Mouse (Mus musculus) limb, embryonic 13.5 days (tissue): Measurements from ENCODE around the gene Esrrg. TPM values are rescaled to one million over a fixed set of nuclear protein-coding genes. Genes with fewer than 3 reads are reported as not detected.

ENCODE experiments used
- ATAC-seq: fragments of 200-750 bp; cut with Nextera tagmentation; 2 replicates; pipeline ENCODE4 v1.8.0; 2017; ENCODE audit warnings: low read depth, moderate number of reproducible peaks, moderate TSS enrichment; ENCODE audit not compliant: low FRiP score
- H3K27ac ChIP-seq: fragments of 300-500 bp; sonication (generic); 2 replicates; pipeline ENCODE4 v1.5.1; 2015; ENCODE audit warnings: inconsistent platforms, mild to moderate bottlenecking, moderate library complexity
- H3K27me3 ChIP-seq: fragments of 300-500 bp; sonication (generic); 2 replicates; pipeline ENCODE4 v1.6.1; 2015; ENCODE audit warnings: mild to moderate bottlenecking, inconsistent platforms
- H3K36me3 ChIP-seq: fragments of 300-500 bp; sonication (generic); 2 replicates; pipeline ENCODE4 v1.6.1; 2015; ENCODE audit warnings: inconsistent platforms, mild to moderate bottlenecking, moderate library complexity
- H3K4me1 ChIP-seq: fragments of 300-500 bp; sonication (generic); 2 replicates; pipeline ENCODE4 v1.6.1; 2015; ENCODE audit warnings: inconsistent platforms
- H3K4me2 ChIP-seq: fragments of 300-500 bp; sonication (generic); replicated peaks from 2 replicates; pipeline ENCODE4 v1.6.1; 2015; ENCODE audit warnings: inconsistent platforms, mild to moderate bottlenecking, moderate library complexity
- H3K4me3 ChIP-seq: fragments of 300-500 bp; sonication (generic); 2 replicates; pipeline ENCODE4 v1.5.1; 2015; ENCODE audit warnings: moderate library complexity, mild to moderate bottlenecking, inconsistent platforms
- H3K9ac ChIP-seq: fragments of 300-500 bp; sonication (generic); 2 replicates; pipeline ENCODE4 v1.6.1; 2015; ENCODE audit warnings: mild to moderate bottlenecking, inconsistent platforms
- H3K9me3 ChIP-seq: fragments of 300-500 bp; sonication (generic); 2 replicates; pipeline ENCODE4 v1.6.1; 2016; ENCODE audit warnings: inconsistent platforms
- WGBS: fragments of 180-500 bp; shearing (Covaris S2); methylation state at CpG from one replicate; pipeline ENCODE4 v1.1.7; 2015; 5-methylcytosine and 5-hydroxymethylcytosine counted together
- polyA plus RNA-seq: library from polyadenylated mRNA; unstranded; fragments of >200 nt; fragmentation: Nextera tagmentation; extraction: Ambion mirVana; gene quantifications from 2 replicates; pipeline ENCODE4 v1.2.1, GENCODE M21; 2015

Gene Esrrg
- polyA plus RNA-seq, 1 experiment from 2014 or later = 3.1 TPM

- Histone ChIP-seq H3K36me3 (no peaks in the 10 kb centered on the region), H3K4me3 (no peak overlapping the region), H3K27me3 (peaks cover 31% of the 10 kb centered on the region), H3K4me1 (peaks cover 13% of the 10 kb centered on the region), H3K4me2 (no peak overlapping the region), H3K27ac (no peak overlapping the region), H3K9me3 (no peaks in the 10 kb centered on the region), H3K9ac (no peak overlapping the region)
- ATAC-seq = no peak
- 74% methylated on average over 4 of the region's 4 CpGs for WGBS
These were observed 405.8 kb downstream of the Esrrg start for GRCm38 (mm10) chr1:188014411-188014810.

- H3K27me3 ChIP-seq = peaks cover 25% of the 10 kb centered on the region
- H3K4me1 ChIP-seq = peaks cover 13% of the 10 kb centered on the region
- no peak overlapping the region for H3K4me3 ChIP-seq
- no peak overlapping the region for H3K27ac ChIP-seq
- no peak for ATAC-seq
- H3K4me2 ChIP-seq = peak overlapping the region; percentile 35
- H3K9me3 ChIP-seq = no peaks in the 10 kb centered on the region
- H3K9ac ChIP-seq = no peak overlapping the region
- 39% methylated on average over 14 of the region's 14 CpGs for WGBS
- H3K36me3 ChIP-seq = no peaks in the 10 kb centered on the region
These were observed 409.6 kb downstream of the Esrrg start for GRCm38 (mm10) chr1:188017956-188018862.

GRCm38 (mm10) chr1:188029205-188029604, 420.6 kb downstream of the Esrrg start:
- 0 out of 2 replicates have a peak, but pooled peaks cover 3% of the 10 kb centered on the region for H3K4me1 ChIP-seq
- 24% methylated on average over 8 of the region's 8 CpGs for WGBS
- no peak overlapping the region for H3K4me2 ChIP-seq
- no peak overlapping the region for H3K27ac ChIP-seq
- H3K4me3 ChIP-seq = no peak overlapping the region
- no peaks in the 10 kb centered on the region for H3K36me3 ChIP-seq
- H3K27me3 ChIP-seq = peaks cover 34% of the 10 kb centered on the region
- H3K9me3 ChIP-seq = no peaks in the 10 kb centered on the region
- no peak overlapping the region for H3K9ac ChIP-seq
- no peak for ATAC-seq

- H3K9me3 ChIP-seq = no peaks in the 10 kb centered on the region
- H3K27ac ChIP-seq = no peak overlapping the region
- peaks cover 34% of the 10 kb centered on the region for H3K27me3 ChIP-seq
- WGBS = 12% methylated on average over 10 of the region's 10 CpGs
- ATAC-seq = no peak
- no peaks in the 10 kb centered on the region for H3K36me3 ChIP-seq
- no peak overlapping the region for H3K9ac ChIP-seq
- no peak overlapping the region for H3K4me2 ChIP-seq
- no peak overlapping the region for H3K4me3 ChIP-seq
- 0 out of 2 replicates have a peak, but pooled peaks cover 3% of the 10 kb centered on the region for H3K4me1 ChIP-seq
These were observed 421.5 kb downstream of the Esrrg start for GRCm38 (mm10) chr1:188030116-188030515.

GRCm38 (mm10) chr1:188031276-188031675, 422.7 kb downstream of the Esrrg start:
- Histone ChIP-seq H3K9ac (no peak overlapping the region), H3K4me3 (no peak overlapping the region)
- 15% methylated on average over 4 of the region's 4 CpGs for WGBS

GRCm38 (mm10) chr1:188035957-188036356, 427.4 kb downstream of the Esrrg start:
- ATAC-seq = no peak
- H3K9me3 ChIP-seq = no peaks in the 10 kb centered on the region
- no peak overlapping the region for H3K9ac ChIP-seq
- no peaks in the 10 kb centered on the region for H3K36me3 ChIP-seq
- no peak overlapping the region for H3K27ac ChIP-seq
- 39% methylated on average over 8 of the region's 8 CpGs for WGBS
- H3K4me3 ChIP-seq = no peak overlapping the region
- H3K4me1 ChIP-seq = no peaks in the 10 kb centered on the region
- H3K4me2 ChIP-seq = no peak overlapping the region
- H3K27me3 ChIP-seq = peaks cover 10% of the 10 kb centered on the region

More at GRCm38 (mm10) chr1:188031276-188031675, 422.7 kb downstream of the Esrrg start:
- ATAC-seq = no peak
- peaks cover 34% of the 10 kb centered on the region for H3K27me3 ChIP-seq
- 0 out of 2 replicates have a peak, but pooled peaks cover 3% of the 10 kb centered on the region for H3K4me1 ChIP-seq
- no peak overlapping the region for H3K4me2 ChIP-seq
- H3K27ac ChIP-seq = no peak overlapping the region
- H3K36me3 ChIP-seq = no peaks in the 10 kb centered on the region
- H3K9me3 ChIP-seq = no peaks in the 10 kb centered on the region

- WGBS = 69% methylated on average over 6 of the region's 6 CpGs
- no peak for ATAC-seq
- Histone ChIP-seq H3K27me3 (no peaks in the 10 kb centered on the region), H3K9ac (no peak overlapping the region), H3K4me2 (no peak overlapping the region), H3K4me1 (no peaks in the 10 kb centered on the region), H3K9me3 (no peaks in the 10 kb centered on the region), H3K4me3 (no peak overlapping the region), H3K27ac (no peak overlapping the region), H3K36me3 (no peaks in the 10 kb centered on the region)
These were observed 438.1 kb downstream of the Esrrg start for GRCm38 (mm10) chr1:188046691-188047121.

GRCm38 (mm10) chr1:188047148-188047547, 438.6 kb downstream of the Esrrg start:
- H3K9me3 ChIP-seq = no peaks in the 10 kb centered on the region
- no peak overlapping the region for H3K4me3 ChIP-seq
- ATAC-seq = no peak
- H3K4me1 ChIP-seq = no peaks in the 10 kb centered on the region
- H3K36me3 ChIP-seq = no peaks in the 10 kb centered on the region
- H3K9ac ChIP-seq = no peak overlapping the region
- 70% methylated on average over 3 of the region's 3 CpGs for WGBS
- H3K27ac ChIP-seq = no peak overlapping the region
- H3K4me2 ChIP-seq = no peak overlapping the region
- H3K27me3 ChIP-seq = no peaks in the 10 kb centered on the region

GRCm38 (mm10) chr1:188055888-188056287, 447.3 kb downstream of the Esrrg start:
- Histone ChIP-seq H3K36me3 (no peaks in the 10 kb centered on the region), H3K4me3 (no peak overlapping the region), H3K27ac (no peak overlapping the region), H3K4me1 (peaks cover 3% of the 10 kb centered on the region), H3K9me3 (no peaks in the 10 kb centered on the region), H3K4me2 (0 out of 2 replicates have a peak overlapping the region, but pooled peaks have one; percentile 4), H3K9ac (no peak overlapping the region), H3K27me3 (no peaks in the 10 kb centered on the region)
- no peak; the same call in 1 of the 2 replicates for ATAC-seq
- WGBS = 55% methylated on average over 3 of the region's 3 CpGs

- no peak overlapping the region for H3K9ac ChIP-seq
- no peaks in the 10 kb centered on the region for H3K9me3 ChIP-seq
- no peak overlapping the region for H3K27ac ChIP-seq
- 82% methylated on average over 4 of the region's 4 CpGs for WGBS
- H3K36me3 ChIP-seq = no peaks in the 10 kb centered on the region
- H3K27me3 ChIP-seq = no peaks in the 10 kb centered on the region
- H3K4me3 ChIP-seq = no peak overlapping the region
- peaks cover 3% of the 10 kb centered on the region for H3K4me1 ChIP-seq
- no peak overlapping the region for H3K4me2 ChIP-seq
- ATAC-seq = no peak
These were observed 449.3 kb downstream of the Esrrg start for GRCm38 (mm10) chr1:188057892-188058291.

GRCm38 (mm10) chr1:188059006-188059405, 450.4 kb downstream of the Esrrg start:
- H3K27me3 ChIP-seq = no peaks in the 10 kb centered on the region
- no peak overlapping the region for H3K4me2 ChIP-seq
- no peak overlapping the region for H3K4me3 ChIP-seq
- no peak overlapping the region for H3K27ac ChIP-seq
- no peaks in the 10 kb centered on the region for H3K36me3 ChIP-seq
- no peak for ATAC-seq
- H3K9ac ChIP-seq = no peak overlapping the region
- H3K4me1 ChIP-seq = peaks cover 3% of the 10 kb centered on the region
- 86% methylated on average over 6 of the region's 6 CpGs for WGBS
- no peaks in the 10 kb centered on the region for H3K9me3 ChIP-seq

- no peak overlapping the region for H3K9ac ChIP-seq
- no peaks in the 10 kb centered on the region for H3K9me3 ChIP-seq
- no peak for ATAC-seq
These were observed 451.9 kb downstream of the Esrrg start for GRCm38 (mm10) chr1:188060493-188060892.

More at GRCm38 (mm10) chr1:188060493-188060892, 451.9 kb downstream of the Esrrg start:
- Histone ChIP-seq H3K4me2 (no peak overlapping the region), H3K36me3 (no peaks in the 10 kb centered on the region), H3K27me3 (no peaks in the 10 kb centered on the region), H3K27ac (no peak overlapping the region), H3K4me1 (peaks cover 3% of the 10 kb centered on the region), H3K4me3 (no peak overlapping the region)
- WGBS = 67% methylated on average over 7 of the region's 7 CpGs
